Mouse (Mus musculus) lung, postnatal 0 days (tissue): ENCODE measurements around the gene Senp6. TPM values are rescaled to one million over a fixed set of nuclear protein-coding genes. Genes with fewer than 3 reads are reported as not detected.
"Not testable (repeated sequence)": the region's sequence is repeated elsewhere in the genome, so short reads cannot be mapped to it uniquely, and the experiment has no call there.

Experiments
- ATAC-seq: fragments of 200-750 bp; cut with Nextera tagmentation; 2 replicates; pipeline ENCODE4 v1.8.0; 2017; ENCODE audit warnings: moderate library complexity
- DNase-seq: peaks from one replicate; pipeline ENCODE4 v3.0.0-alpha.2; 2016; ENCODE audit warnings: low spot score
- H3K27ac ChIP-seq: fragments of 300-500 bp; sonication (generic); 2 replicates; pipeline ENCODE4 v1.5.1; 2014; ENCODE audit warnings: antibody characterized with exemption, mild to moderate bottlenecking, low read length, mixed read lengths
- H3K27me3 ChIP-seq: fragments of 300-500 bp; sonication (generic); replicated peaks from 2 replicates; pipeline ENCODE4 v1.6.1; 2014; ENCODE audit warnings: low read length, mixed read lengths; ENCODE audit not compliant: insufficient read depth
- H3K36me3 ChIP-seq: fragments of 300-500 bp; sonication (generic); 2 replicates; pipeline ENCODE4 v1.6.1; 2014; ENCODE audit warnings: low read length, mixed read lengths; ENCODE audit not compliant: insufficient read depth
- H3K4me1 ChIP-seq: fragments of 300-500 bp; sonication (generic); 2 replicates; pipeline ENCODE4 v1.6.1; 2014; ENCODE audit warnings: antibody characterized with exemption, low read depth, low read length, mixed read lengths; ENCODE audit not compliant: insufficient read depth
- H3K4me2 ChIP-seq: fragments of 300-500 bp; sonication (generic); replicated peaks from 2 replicates; pipeline ENCODE4 v1.6.1; 2014; ENCODE audit warnings: low read depth, mild to moderate bottlenecking, low read length, moderate library complexity, mixed read lengths
- H3K4me3 ChIP-seq: fragments of 300-500 bp; sonication (generic); 2 replicates; pipeline ENCODE4 v1.5.1; 2014; ENCODE audit warnings: low read depth, low read length
- H3K9ac ChIP-seq: fragments of 300-500 bp; sonication (generic); replicated peaks from 2 replicates; pipeline ENCODE4 v1.6.1; 2014; ENCODE audit warnings: low read depth, mild to moderate bottlenecking
- H3K9me3 ChIP-seq: fragments of 300-500 bp; sonication (generic); 2 replicates; pipeline ENCODE4 v1.6.1; 2016; ENCODE audit warnings: low read length, mixed read lengths
- CTCF ChIP-seq: IDR thresholded peaks from 2 replicates; pipeline ENCODE4 v1.5.1; 2016; ENCODE audit warnings: antibody characterized with exemption, mild to moderate bottlenecking
- EP300 ChIP-seq: IDR thresholded peaks from 2 replicates; pipeline ENCODE4 v1.6.1; 2016; ENCODE audit warnings: antibody characterized with exemption, mild to moderate bottlenecking, control low read depth
- WGBS: fragments of 180-500 bp; shearing (Covaris S2); extraction: QIAGEN DNeasy Blood & Tissue Kit; methylation state at CpG from one replicate; pipeline ENCODE4 v1.1.7; 2014; 5-methylcytosine and 5-hydroxymethylcytosine counted together
- polyA plus RNA-seq: library from polyadenylated mRNA; unstranded; fragments of >200 nt; fragmentation: Nextera tagmentation; extraction: Ambion mirVana; gene quantifications from 2 replicates; pipeline ENCODE4 v1.2.1, GENCODE M21; 2015

Gene Senp6
- polyA plus RNA-seq, result 48.4 and 50.2 TPM in 2 replicates

DNA sequence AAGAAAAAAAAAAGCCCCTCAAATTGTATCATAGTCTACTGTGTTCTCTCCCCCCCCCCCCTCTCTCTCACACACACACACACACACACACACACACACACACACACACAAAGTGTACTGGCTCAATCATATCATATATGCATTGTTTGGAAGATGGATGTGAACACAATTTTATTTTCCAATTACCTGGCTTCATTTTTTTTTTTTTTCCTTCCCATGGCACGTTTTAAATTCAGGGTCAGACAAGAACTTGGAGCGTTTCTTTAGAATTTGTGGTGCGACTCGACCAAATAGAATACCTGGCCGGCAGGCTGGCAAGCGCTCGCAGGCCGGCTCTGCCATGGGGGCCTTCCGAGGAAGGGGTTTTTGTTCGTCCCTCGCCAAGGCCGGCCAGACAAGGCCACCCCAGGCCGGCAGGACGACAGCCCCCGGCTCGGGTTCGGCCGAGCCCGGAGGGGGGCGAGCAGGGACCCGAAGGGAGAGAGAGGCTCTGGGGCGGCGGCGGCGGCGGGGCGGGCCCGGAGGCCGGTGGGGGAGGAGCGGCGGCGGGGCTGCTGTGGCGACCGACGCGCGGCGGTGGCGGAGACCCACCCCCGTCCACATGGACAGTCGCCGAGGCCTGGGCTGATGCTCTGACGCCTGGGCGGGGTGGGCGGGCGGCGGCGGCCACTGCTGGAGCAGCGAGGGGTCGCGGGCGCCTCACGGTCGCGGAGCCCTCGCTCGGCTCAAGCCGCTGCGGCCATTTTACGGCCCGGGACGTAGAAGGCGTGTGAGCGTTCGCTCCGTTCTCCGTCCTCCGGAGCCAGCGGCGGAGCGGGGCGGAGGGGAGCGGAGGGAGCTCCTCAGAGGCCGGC is at the start of gene Senp6:
Gene Senp6, plus strand, starts transcription at position 537 of the 854 bp plus-strand sequence.
- H3K9me3 ChIP-seq, result no peaks in the 10 kb centered on the region
- TF ChIP-seq CTCF (no peak), EP300 (no peak)
- peaks cover 7% of the 10 kb centered on the region for H3K4me1 ChIP-seq
- H3K27ac ChIP-seq, result peak within 1 kb of the TSS; percentile 99
- no peaks in the 10 kb centered on the region for H3K27me3 ChIP-seq
- WGBS, result 0% methylated on average over 38 of the region's 74 CpGs
- peak; percentile 86 for DNase-seq
- H3K4me2 ChIP-seq, result peak within 1 kb of the TSS; percentile 61
- H3K4me3 ChIP-seq, result peak within 1 kb of the TSS; percentile 98
- H3K36me3 ChIP-seq, result no peaks in the 10 kb centered on the region
- H3K9ac ChIP-seq, result peak within 1 kb of the TSS; percentile 100
- peak; percentile 87 for ATAC-seq

DNA sequence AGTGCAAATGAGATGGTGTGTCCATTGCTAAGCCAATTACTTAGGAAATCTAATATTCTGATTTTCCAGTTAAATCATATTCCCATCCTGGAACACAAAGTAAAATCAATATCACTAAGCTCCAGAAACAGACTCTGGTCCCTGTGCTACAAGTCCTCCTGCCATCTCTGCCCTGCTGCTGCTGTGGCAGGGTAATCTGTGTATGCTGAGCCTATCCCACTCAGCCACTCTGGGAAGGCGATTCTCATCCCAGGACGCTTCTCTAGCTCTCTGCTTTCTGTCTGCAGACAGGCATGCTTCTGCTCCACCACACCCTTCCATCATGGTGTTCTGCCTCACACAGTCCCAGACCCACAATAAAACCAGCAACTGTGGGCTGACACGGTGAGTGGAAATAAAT is 46.3 kb upstream of the Senp6 start:
- 62% methylated on average over 3 of the region's 3 CpGs for WGBS
- TF ChIP-seq EP300 (no peak), CTCF (no peak)

DNA sequence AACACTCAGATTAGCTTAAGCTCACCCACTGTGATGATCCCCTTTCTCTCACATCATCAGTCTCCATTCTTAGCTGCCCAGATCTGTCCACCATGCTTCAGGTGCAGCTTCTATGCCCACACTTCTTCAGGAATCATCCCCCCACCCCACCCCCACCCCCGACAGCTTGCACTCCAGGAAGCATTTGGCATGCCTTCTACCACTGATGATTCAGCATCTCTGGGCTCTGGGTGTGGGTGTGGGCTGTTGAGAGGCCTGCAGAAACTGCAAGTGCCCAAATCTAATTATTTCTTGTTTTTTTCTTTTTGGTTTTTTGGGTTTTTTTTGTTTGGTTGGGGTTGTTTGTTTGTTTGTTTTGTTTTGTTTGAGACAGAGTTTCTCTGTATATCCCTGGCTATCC is 45.1 kb upstream of the Senp6 start:
- Histone ChIP-seq H3K9ac (no peak overlapping the region), H3K4me2 (no peak overlapping the region), H3K27ac (no peak overlapping the region), H3K9me3 (no peaks in the 10 kb centered on the region), H3K36me3 (no peaks in the 10 kb centered on the region), H3K27me3 (no peaks in the 10 kb centered on the region), H3K4me1 (no peaks in the 10 kb centered on the region; the same call in 1 of the 2 replicates), H3K4me3 (no peak overlapping the region)
- 13% methylated on average over 1 of the region's 1 CpGs for WGBS
- DNase-seq, result no peak
- ATAC-seq, result no peak
- TF ChIP-seq EP300 (no peak), CTCF (no peak)

More for the DNA sequence above, 46.3 kb upstream of the Senp6 start:
- H3K9me3 ChIP-seq, result no peaks in the 10 kb centered on the region
- H3K36me3 ChIP-seq, result no peaks in the 10 kb centered on the region
- H3K27me3 ChIP-seq, result no peaks in the 10 kb centered on the region
- H3K27ac ChIP-seq, result no peak overlapping the region
- DNase-seq (no peak), ATAC-seq (no peak)
- H3K4me3 ChIP-seq, result no peak overlapping the region
- H3K9ac ChIP-seq, result no peak overlapping the region
- no peak overlapping the region for H3K4me2 ChIP-seq
- H3K4me1 ChIP-seq, result no peaks in the 10 kb centered on the region; the same call in 1 of the 2 replicates

DNA sequence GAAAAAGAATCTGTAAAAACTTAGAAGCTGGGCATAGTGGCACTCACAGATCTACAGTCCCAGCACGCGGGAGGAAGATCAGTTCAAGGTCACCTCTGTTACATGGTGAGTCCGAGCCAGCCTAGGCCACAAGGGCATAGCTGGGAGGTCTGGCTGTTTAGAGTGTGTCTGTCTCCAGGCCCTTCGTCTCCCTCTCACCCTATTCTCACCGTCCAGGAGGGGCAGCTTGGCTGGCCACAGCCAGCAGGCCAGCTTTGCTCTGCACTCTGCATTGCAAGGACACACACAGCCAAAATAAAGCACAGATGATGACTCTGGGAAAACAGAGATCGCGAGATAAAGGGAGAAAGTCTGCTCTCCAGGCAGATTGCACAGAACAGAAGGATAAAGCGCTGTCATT is 43.9 kb upstream of the Senp6 start:
- Histone ChIP-seq H3K27me3 (no peaks in the 10 kb centered on the region), H3K4me2 (no peak overlapping the region), H3K27ac (0 out of 2 replicates have a peak overlapping the region, but pooled peaks have one; percentile 14), H3K4me3 (no peak overlapping the region), H3K9ac (no peak overlapping the region), H3K9me3 (no peaks in the 10 kb centered on the region), H3K36me3 (no peaks in the 10 kb centered on the region), H3K4me1 (no peaks in the 10 kb centered on the region; the same call in 1 of the 2 replicates)
- peak; percentile 15 for DNase-seq
- TF ChIP-seq EP300 (no peak), CTCF (no peak)
- ATAC-seq, result peak; percentile 64
- 46% methylated on average over 8 of the region's 8 CpGs for WGBS

DNA sequence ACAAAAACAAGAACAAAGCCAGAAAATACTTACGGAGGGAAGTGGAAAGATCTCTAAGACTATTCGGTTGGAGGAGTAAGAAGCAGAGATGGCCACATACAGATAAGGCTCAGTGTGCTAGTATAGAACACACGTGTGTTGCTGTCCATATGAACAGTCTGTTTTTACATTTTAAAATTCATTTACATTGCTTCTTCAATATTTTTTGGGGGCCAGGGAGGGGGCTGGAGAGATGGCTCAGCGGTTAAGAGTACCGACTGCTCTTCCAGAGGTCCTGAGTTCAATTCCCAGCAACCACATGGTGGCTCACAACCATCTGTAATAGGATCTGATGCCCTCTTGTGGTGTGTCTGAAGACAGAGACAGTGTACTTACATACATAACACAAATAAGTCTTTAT is 41.4 kb upstream of the Senp6 start:
- H3K36me3 ChIP-seq, H3K9ac ChIP-seq, H3K9me3 ChIP-seq, H3K4me1 ChIP-seq, H3K27ac ChIP-seq, DNase-seq, H3K27me3 ChIP-seq, H3K4me3 ChIP-seq, H3K4me2 ChIP-seq, ATAC-seq: not testable (repeated sequence)
- 79% methylated on average over 5 of the region's 5 CpGs for WGBS

DNA sequence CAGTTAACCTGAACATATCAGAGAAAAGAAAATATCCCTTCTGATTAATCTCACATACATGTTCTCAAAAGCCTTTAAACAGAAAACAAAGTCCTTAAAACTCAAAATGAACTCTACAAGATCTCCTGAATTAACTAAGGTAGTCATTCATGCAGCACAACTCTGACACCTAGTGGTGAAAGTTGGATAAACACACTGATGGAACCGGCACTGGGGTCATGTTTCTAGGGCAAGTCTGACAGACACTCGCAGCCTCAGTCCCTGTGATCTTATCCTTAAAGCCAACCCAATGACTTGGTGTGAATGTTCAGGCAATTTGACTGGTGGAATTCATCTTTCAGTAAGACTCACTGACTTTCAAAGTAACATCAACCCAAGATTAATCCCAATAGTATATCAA is 40.7 kb upstream of the Senp6 start:
- peak; percentile 77 for DNase-seq

More for the DNA sequence above, 40.7 kb upstream of the Senp6 start:
- Histone ChIP-seq H3K4me1 (no peaks in the 10 kb centered on the region; the same call in 1 of the 2 replicates), H3K27ac (peak overlapping the region; percentile 33; the same call in 1 of the 2 replicates), H3K36me3 (no peaks in the 10 kb centered on the region), H3K4me3 (no peak overlapping the region), H3K9ac (no peak overlapping the region), H3K9me3 (no peaks in the 10 kb centered on the region), H3K4me2 (no peak overlapping the region), H3K27me3 (no peaks in the 10 kb centered on the region)
- TF ChIP-seq CTCF, result peak; percentile 90
- TF ChIP-seq EP300, result no peak
- ATAC-seq, result peak; percentile 74
- 5% methylated on average over 2 of the region's 2 CpGs for WGBS
